Mouse (Mus musculus): ENCODE data around the gene Camsap1. TPM values are rescaled to one million over a fixed set of nuclear protein-coding genes. Genes with fewer than 3 reads are reported as not detected.

Camsap1 gene
- polyA plus RNA-seq (2014; fragmentation: Nextera tagmentation; extraction: Ambion mirVana), result 55.6 and 58.3 TPM in 2 replicates

DNA sequence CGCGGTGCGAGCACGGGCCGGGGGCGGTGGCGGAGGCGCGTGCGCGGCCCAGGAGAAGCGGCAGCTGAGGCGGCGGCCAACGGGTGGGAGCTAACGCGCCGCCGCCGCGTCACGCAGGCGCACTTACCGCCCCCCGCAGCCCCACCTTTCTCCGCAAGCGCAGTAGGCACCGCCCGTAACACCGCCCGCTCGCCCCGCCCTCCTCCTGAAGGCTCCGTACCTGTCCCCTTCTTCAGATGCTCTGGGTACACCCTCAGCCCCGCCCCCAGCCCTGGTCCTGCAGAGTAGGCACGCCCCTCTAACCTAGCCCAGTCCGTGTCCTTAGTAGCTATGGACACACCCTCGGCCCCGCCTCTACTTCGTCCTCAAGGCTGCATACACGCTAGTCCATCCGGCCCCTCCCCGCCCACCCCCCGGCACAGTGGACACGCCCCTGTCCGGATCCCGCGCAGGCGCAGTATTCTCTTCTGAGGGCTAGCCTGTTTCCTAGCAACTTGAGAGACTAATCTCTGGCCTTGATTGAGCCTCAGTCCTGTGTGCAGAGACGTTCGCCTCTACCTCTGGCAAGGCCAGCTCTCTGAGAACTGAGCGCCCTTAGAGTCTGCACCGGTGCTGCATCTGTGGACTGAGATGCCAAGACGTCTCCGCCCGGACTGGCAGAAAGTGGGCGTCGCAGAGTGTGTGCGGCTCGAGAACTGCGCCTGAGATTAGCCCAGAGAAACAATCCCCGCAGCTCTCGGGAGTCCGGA is at the start of gene Camsap1:
Gene Camsap1 (minus strand): TSS at position 124 of the 749 bp plus-strand sequence.
- Histone ChIP-seq H3K27me3 (ENCODE audit: control insufficient read depth, insufficient read depth, low read length) (no peaks in the 10 kb centered on the region), H3K36me3 (ENCODE audit: control insufficient read depth, insufficient read depth, low read length) (no peaks in the 10 kb centered on the region), H3K4me1 (replicated peaks; ENCODE audit: control insufficient read depth, insufficient read depth, low read length) (peaks cover 7% of the 10 kb centered on the region; the same call in 1 of the 2 replicates), H3K9me3 (ENCODE audit: control insufficient read depth, low read length) (no peaks in the 10 kb centered on the region), H3K4me2 (ENCODE audit: low read depth, low read length, severe bottlenecking) (peak within 1 kb of the TSS; percentile 97), H3K9ac (ENCODE audit: low read length) (peak within 1 kb of the TSS; percentile 98), H3K4me3 (ENCODE audit: low read depth, low read length) (peak within 1 kb of the TSS; percentile 95), H3K27ac (ENCODE audit: low read depth, low read length) (peak within 1 kb of the TSS; percentile 80)
- under 1% methylated on average over 52 of the region's 64 CpGs for WGBS
- DNase-seq (ENCODE audit: low spot score) (peak; percentile 100), ATAC-seq (replicated peaks; ENCODE audit: low FRiP score) (peak; percentile 99)

GRCm38 (mm10) chr2:26030288-26030687 is 47.2 kb upstream of the Camsap1 start:
- Histone ChIP-seq H3K9ac (ENCODE audit: low read length) (no peak overlapping the region), H3K27ac (ENCODE audit: low read depth, low read length) (no peak overlapping the region), H3K27me3 (ENCODE audit: control insufficient read depth, insufficient read depth, low read length) (no peaks in the 10 kb centered on the region), H3K4me2 (ENCODE audit: low read depth, low read length, severe bottlenecking) (no peak overlapping the region), H3K4me1 (replicated peaks; ENCODE audit: control insufficient read depth, insufficient read depth, low read length) (no peaks in the 10 kb centered on the region), H3K4me3 (ENCODE audit: low read depth, low read length) (no peak overlapping the region), H3K36me3 (ENCODE audit: control insufficient read depth, insufficient read depth, low read length) (no peaks in the 10 kb centered on the region), H3K9me3 (ENCODE audit: control insufficient read depth, low read length) (no peaks in the 10 kb centered on the region)
- DNase-seq (ENCODE audit: low spot score), result no peak
- ATAC-seq (replicated peaks; ENCODE audit: low FRiP score), result no peak
- 51% methylated on average over 3 of the region's 3 CpGs for WGBS

- no peak for ATAC-seq (replicated peaks; ENCODE audit: low FRiP score)
- WGBS, result 34% methylated on average over 4 of the region's 4 CpGs
- DNase-seq (ENCODE audit: low spot score), result peak; percentile 61
Measured at GRCm38 (mm10) chr2:26024138-26025075, 41.3 kb upstream of the Camsap1 start.

DNA sequence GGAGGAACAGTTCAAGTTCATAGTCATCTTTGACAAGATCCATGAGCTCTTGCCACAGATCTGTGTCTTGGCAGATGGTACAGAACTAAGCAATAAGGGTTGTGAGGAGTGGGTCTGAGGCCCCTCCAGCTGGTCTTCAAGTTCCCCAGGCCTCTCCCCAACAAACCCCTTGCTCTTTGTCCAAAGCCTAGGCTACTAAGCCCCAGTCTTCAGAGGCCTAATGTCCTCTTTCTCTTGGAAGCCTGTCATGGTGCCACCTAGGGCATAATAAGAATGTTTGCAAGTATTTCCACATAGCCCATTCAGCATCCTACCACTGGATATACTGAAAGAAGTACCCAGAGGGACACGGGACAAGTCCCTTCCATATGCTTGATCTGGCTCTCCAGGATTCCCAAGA is 39.5 kb upstream of the Camsap1 start:
- no peak for ATAC-seq (replicated peaks; ENCODE audit: low FRiP score)
- WGBS, result 78% methylated on average over 1 of the region's 1 CpGs

More at GRCm38 (mm10) chr2:26024138-26025075, 41.3 kb upstream of the Camsap1 start:
- Histone ChIP-seq H3K4me2 (ENCODE audit: low read depth, low read length, severe bottlenecking) (no peak overlapping the region), H3K27ac (ENCODE audit: low read depth, low read length) (no peak overlapping the region), H3K4me3 (ENCODE audit: low read depth, low read length) (no peak overlapping the region), H3K9ac (ENCODE audit: low read length) (no peak overlapping the region), H3K9me3 (ENCODE audit: control insufficient read depth, low read length) (no peaks in the 10 kb centered on the region), H3K36me3 (ENCODE audit: control insufficient read depth, insufficient read depth, low read length) (no peaks in the 10 kb centered on the region), H3K4me1 (replicated peaks; ENCODE audit: control insufficient read depth, insufficient read depth, low read length) (peaks cover 9% of the 10 kb centered on the region), H3K27me3 (ENCODE audit: control insufficient read depth, insufficient read depth, low read length) (no peaks in the 10 kb centered on the region)

DNA sequence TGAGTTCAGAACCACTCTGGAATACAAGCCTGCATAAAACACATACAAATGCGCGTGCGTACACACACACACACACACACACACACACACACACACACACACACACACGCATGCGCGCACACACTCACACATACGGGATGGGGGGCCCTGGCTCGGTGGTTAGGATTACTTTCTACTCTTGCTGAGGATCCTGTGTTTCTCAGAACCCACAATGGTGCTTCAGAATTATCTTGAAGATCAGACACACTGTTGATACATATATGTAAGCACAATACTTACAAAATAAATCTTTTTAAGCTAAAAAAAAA is 39.1 kb upstream of the Camsap1 start:
- no peak overlapping the region for H3K4me3 ChIP-seq (ENCODE audit: low read depth, low read length)
- no peak overlapping the region for H3K27ac ChIP-seq (ENCODE audit: low read depth, low read length)
- no peak overlapping the region; the same call in 1 of the 2 replicates for H3K4me2 ChIP-seq (ENCODE audit: low read depth, low read length, severe bottlenecking)

More for the DNA sequence above, 39.5 kb upstream of the Camsap1 start:
- Histone ChIP-seq H3K36me3 (ENCODE audit: control insufficient read depth, insufficient read depth, low read length) (no peaks in the 10 kb centered on the region), H3K9me3 (ENCODE audit: control insufficient read depth, low read length) (no peaks in the 10 kb centered on the region), H3K4me1 (replicated peaks; ENCODE audit: control insufficient read depth, insufficient read depth, low read length) (peaks cover 9% of the 10 kb centered on the region), H3K4me3 (ENCODE audit: low read depth, low read length) (no peak overlapping the region), H3K4me2 (ENCODE audit: low read depth, low read length, severe bottlenecking) (no peak overlapping the region), H3K27ac (ENCODE audit: low read depth, low read length) (no peak overlapping the region), H3K27me3 (ENCODE audit: control insufficient read depth, insufficient read depth, low read length) (no peaks in the 10 kb centered on the region), H3K9ac (ENCODE audit: low read length) (no peak overlapping the region)
- no peak for DNase-seq (ENCODE audit: low spot score)

DNA sequence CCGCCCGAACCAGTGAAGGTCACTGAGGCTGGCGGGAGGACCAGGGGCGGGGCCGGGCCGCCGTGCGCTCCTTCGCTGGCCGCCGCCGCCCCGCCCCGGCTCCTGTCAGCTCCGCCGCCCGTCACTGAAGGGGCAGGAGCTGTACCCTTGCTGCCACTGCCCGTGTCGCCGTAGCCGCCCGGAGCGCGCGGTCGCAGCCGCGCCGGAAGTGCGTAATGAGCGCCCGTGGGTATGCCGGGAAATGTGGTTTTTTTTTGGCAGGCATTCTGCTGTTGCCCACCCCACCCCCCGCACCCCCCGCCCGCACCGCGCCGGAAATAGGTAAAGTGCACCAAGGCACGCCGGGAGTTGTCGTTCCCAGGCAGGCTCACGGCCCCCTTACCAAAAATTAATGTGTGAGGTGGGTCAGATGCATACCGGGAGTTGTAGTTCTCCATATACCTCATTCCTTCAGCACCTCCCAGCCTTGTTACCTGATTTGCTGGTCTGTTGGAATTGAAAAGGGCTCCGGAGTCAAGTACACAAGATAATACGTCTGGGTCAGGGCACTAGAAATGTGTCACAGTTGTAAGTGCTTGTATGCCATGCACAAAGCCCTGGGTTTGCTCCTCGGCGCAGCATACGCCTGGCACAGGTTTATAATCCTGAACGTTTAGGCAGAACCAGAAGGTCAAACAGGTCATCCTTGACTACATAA is 38.6 kb upstream of the Camsap1 start, which contains the start of gene Ubac1:
Gene Ubac1 (minus strand): TSS at position 187 of the 697 bp plus-strand sequence.
- peak within 1 kb of the TSS; percentile 77 for H3K9ac ChIP-seq (ENCODE audit: low read length)
- DNase-seq (ENCODE audit: low spot score) (peak; percentile 94), ATAC-seq (replicated peaks; ENCODE audit: low FRiP score) (peak; percentile 93)
- no peaks in the 10 kb centered on the region for H3K36me3 ChIP-seq (ENCODE audit: control insufficient read depth, insufficient read depth, low read length)
- 8% methylated on average over 41 of the region's 50 CpGs for WGBS
- H3K4me2 ChIP-seq (ENCODE audit: low read depth, low read length, severe bottlenecking), result peak within 1 kb of the TSS; percentile 91
- H3K4me1 ChIP-seq (replicated peaks; ENCODE audit: control insufficient read depth, insufficient read depth, low read length), result peaks cover 9% of the 10 kb centered on the region
- peak within 1 kb of the TSS; percentile 78 for H3K4me3 ChIP-seq (ENCODE audit: low read depth, low read length)
- no peaks in the 10 kb centered on the region for H3K27me3 ChIP-seq (ENCODE audit: control insufficient read depth, insufficient read depth, low read length)
- H3K9me3 ChIP-seq (ENCODE audit: control insufficient read depth, low read length), result no peaks in the 10 kb centered on the region
- H3K27ac ChIP-seq (ENCODE audit: low read depth, low read length), result peak within 1 kb of the TSS; percentile 58; the same call in 1 of the 2 replicates

More for the DNA sequence above, 39.1 kb upstream of the Camsap1 start:
- no peak for DNase-seq (ENCODE audit: low spot score)
- no peaks in the 10 kb centered on the region for H3K9me3 ChIP-seq (ENCODE audit: control insufficient read depth, low read length)
- H3K36me3 ChIP-seq (ENCODE audit: control insufficient read depth, insufficient read depth, low read length), result no peaks in the 10 kb centered on the region
- H3K27me3 ChIP-seq (ENCODE audit: control insufficient read depth, insufficient read depth, low read length), result no peaks in the 10 kb centered on the region
- peaks cover 9% of the 10 kb centered on the region for H3K4me1 ChIP-seq (replicated peaks; ENCODE audit: control insufficient read depth, insufficient read depth, low read length)
- ATAC-seq (replicated peaks; ENCODE audit: low FRiP score), result peak; percentile 18; the same call in 1 of the 2 replicates
- WGBS, result 86% methylated on average over 8 of the region's 8 CpGs
- no peak overlapping the region for H3K9ac ChIP-seq (ENCODE audit: low read length)

GRCm38 (mm10) chr2:26020714-26021560 is 37.9 kb upstream of the Camsap1 start:
- ATAC-seq (replicated peaks; ENCODE audit: low FRiP score), result peak; percentile 23
- H3K9ac ChIP-seq (ENCODE audit: low read length), result peak overlapping the region; percentile 77
- peak overlapping the region; percentile 58; the same call in 1 of the 2 replicates for H3K27ac ChIP-seq (ENCODE audit: low read depth, low read length)
- no peaks in the 10 kb centered on the region for H3K27me3 ChIP-seq (ENCODE audit: control insufficient read depth, insufficient read depth, low read length)
- peak overlapping the region; percentile 91 for H3K4me2 ChIP-seq (ENCODE audit: low read depth, low read length, severe bottlenecking)
- H3K4me1 ChIP-seq (replicated peaks; ENCODE audit: control insufficient read depth, insufficient read depth, low read length), result peaks cover 9% of the 10 kb centered on the region
- no peaks in the 10 kb centered on the region for H3K9me3 ChIP-seq (ENCODE audit: control insufficient read depth, low read length)
- DNase-seq (ENCODE audit: low spot score), result peak; percentile 69
- no peaks in the 10 kb centered on the region for H3K36me3 ChIP-seq (ENCODE audit: control insufficient read depth, insufficient read depth, low read length)
- H3K4me3 ChIP-seq (ENCODE audit: low read depth, low read length), result peak overlapping the region; percentile 78
- WGBS, result 2% methylated on average over 38 of the region's 38 CpGs

Data from forebrain, embryonic 11.5 days (tissue).